Mouse (Mus musculus) intestine, postnatal 0 days (tissue): Measurements from ENCODE around the gene Slc25a51. TPM values are rescaled to one million over a fixed set of nuclear protein-coding genes. Genes with fewer than 3 reads are reported as not detected.

ENCODE experiments used
- ATAC-seq: fragments of 200-750 bp; cut with Nextera tagmentation; 2 replicates; pipeline ENCODE4 v1.8.0; 2017; ENCODE audit warnings: mild to moderate bottlenecking, moderate TSS enrichment, moderate library complexity
- H3K27ac ChIP-seq: fragments of 300-500 bp; sonication (generic); 2 replicates; pipeline ENCODE4 v1.5.1; 2014; ENCODE audit warnings: mild to moderate bottlenecking, low read depth, low read length, moderate library complexity
- H3K27me3 ChIP-seq: fragments of 300-500 bp; sonication (generic); replicated peaks from 2 replicates; pipeline ENCODE4 v1.6.1; 2014; ENCODE audit warnings: low read length, mixed read lengths; ENCODE audit not compliant: control insufficient read depth, insufficient read depth
- H3K36me3 ChIP-seq: fragments of 300-500 bp; sonication (generic); 2 replicates; pipeline ENCODE4 v1.6.1; 2014; ENCODE audit warnings: mild to moderate bottlenecking, moderate library complexity; ENCODE audit not compliant: control insufficient read depth, insufficient read depth
- H3K4me1 ChIP-seq: fragments of 300-500 bp; sonication (generic); replicated peaks from 2 replicates; pipeline ENCODE4 v1.6.1; 2014; ENCODE audit warnings: antibody characterized with exemption, low read length, mixed read lengths; ENCODE audit not compliant: control insufficient read depth, insufficient read depth
- H3K4me2 ChIP-seq: fragments of 300-500 bp; sonication (generic); replicated peaks from 2 replicates; pipeline ENCODE4 v1.6.1; 2014; ENCODE audit warnings: low read depth, mild to moderate bottlenecking, moderate library complexity
- H3K4me3 ChIP-seq: fragments of 300-500 bp; sonication (generic); 2 replicates; pipeline ENCODE4 v1.5.1; 2014; ENCODE audit warnings: low read depth, low read length
- H3K9ac ChIP-seq: fragments of 300-500 bp; sonication (generic); 2 replicates; pipeline ENCODE4 v1.6.1; 2014; ENCODE audit warnings: mild to moderate bottlenecking, low read depth, low read length
- H3K9me3 ChIP-seq: fragments of 300-500 bp; sonication (generic); 2 replicates; pipeline ENCODE4 v1.6.1; 2016; ENCODE audit warnings: mixed run types; ENCODE audit not compliant: control insufficient read depth
- CTCF ChIP-seq: sonication (generic); IDR thresholded peaks from 2 replicates; pipeline ENCODE4 v1.5.1; 2016; ENCODE audit warnings: low read depth, mild to moderate bottlenecking, control low read depth, antibody characterized with exemption, moderate library complexity
- WGBS: fragments of 180-500 bp; shearing (Covaris S2); extraction: QIAGEN DNeasy Blood & Tissue Kit; methylation state at CpG from one replicate; pipeline ENCODE4 v1.1.7; 2014; 5-methylcytosine and 5-hydroxymethylcytosine counted together
- polyA plus RNA-seq: library from polyadenylated mRNA; unstranded; fragments of >200 nt; fragmentation: Nextera tagmentation; extraction: Ambion mirVana; gene quantifications from 2 replicates; pipeline ENCODE4 v1.2.1, GENCODE M21; 2015

Gene Slc25a51
- polyA plus RNA-seq, 1 experiment from 2014 or later: 40.9 TPM

DNA sequence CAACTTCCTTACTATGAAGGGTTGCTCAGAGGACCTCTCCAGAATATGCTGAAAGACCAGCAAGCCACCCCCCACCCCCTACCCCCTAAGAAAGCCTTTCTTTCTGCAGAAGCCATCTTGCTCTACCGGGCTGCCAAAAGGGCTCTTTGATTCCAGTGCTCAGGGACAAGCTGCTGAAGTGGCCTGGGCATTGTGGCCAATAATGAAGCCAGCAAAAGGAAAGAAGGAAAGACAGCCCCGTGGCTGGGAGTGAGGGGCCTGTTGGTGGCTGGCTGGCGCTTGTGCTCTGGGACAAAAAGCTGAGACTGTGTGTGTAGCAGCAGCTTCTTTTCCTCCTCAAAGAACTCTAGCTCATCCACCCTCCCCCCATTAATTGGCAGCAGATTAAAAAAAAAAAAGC is 12.2 kb upstream of the Slc25a51 start:
- Histone ChIP-seq H3K9ac (no peak overlapping the region), H3K4me1 (peaks cover 9% of the 10 kb centered on the region), H3K9me3 (no peaks in the 10 kb centered on the region), H3K27me3 (no peaks in the 10 kb centered on the region), H3K27ac (no peak overlapping the region; the same call in 1 of the 2 replicates), H3K4me3 (no peak overlapping the region), H3K36me3 (peaks cover 11% of the 10 kb centered on the region), H3K4me2 (no peak overlapping the region)
- 72% methylated on average over 3 of the region's 3 CpGs for WGBS
- no peak for TF ChIP-seq CTCF
- no peak for ATAC-seq

DNA sequence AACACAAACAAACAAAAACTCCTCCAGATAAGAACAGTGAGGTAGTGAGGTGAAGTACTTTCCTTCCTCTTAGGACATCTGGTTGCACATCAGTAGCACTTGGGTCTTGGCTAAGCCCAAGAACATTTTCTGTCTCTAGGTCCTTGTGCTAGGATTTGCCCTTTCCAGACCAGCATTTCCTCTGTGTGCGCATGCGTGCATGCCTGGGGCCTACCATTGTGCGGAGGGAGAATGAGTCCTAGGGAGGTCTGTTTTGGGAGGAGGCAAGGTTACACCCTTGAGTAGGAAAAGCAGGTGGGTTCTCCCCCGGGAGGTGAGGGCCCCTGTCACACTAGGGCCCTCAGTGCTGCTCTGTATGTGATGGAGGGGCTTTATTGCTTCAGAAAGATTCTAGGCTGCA is 10.5 kb upstream of the Slc25a51 start:
- peaks cover 6% of the 10 kb centered on the region for H3K4me1 ChIP-seq
- no peaks in the 10 kb centered on the region for H3K9me3 ChIP-seq
- TF ChIP-seq CTCF: no peak
- H3K36me3 ChIP-seq: peaks cover 11% of the 10 kb centered on the region
- no peak overlapping the region for H3K4me2 ChIP-seq
- no peaks in the 10 kb centered on the region for H3K27me3 ChIP-seq
- no peak overlapping the region for H3K4me3 ChIP-seq
- no peak overlapping the region for H3K27ac ChIP-seq
- no peak overlapping the region for H3K9ac ChIP-seq
- 83% methylated on average over 4 of the region's 4 CpGs for WGBS
- ATAC-seq: no peak

- Histone ChIP-seq H3K9me3 (no peaks in the 10 kb centered on the region), H3K4me3 (no peak overlapping the region), H3K4me1 (peaks cover under 1% of the 10 kb centered on the region; the same call in 1 of the 2 replicates), H3K36me3 (peaks cover 6% of the 10 kb centered on the region), H3K27me3 (no peaks in the 10 kb centered on the region), H3K27ac (no peak overlapping the region), H3K4me2 (no peak overlapping the region; the same call in 1 of the 2 replicates), H3K9ac (no peak overlapping the region)
- 36% methylated on average over 10 of the region's 11 CpGs for WGBS
- no peak for ATAC-seq
- TF ChIP-seq CTCF: peak; percentile 85
Measured at GRCm38 (mm10) chr4:45418229-45418950, 9.8 kb upstream of the Slc25a51 start.

DNA sequence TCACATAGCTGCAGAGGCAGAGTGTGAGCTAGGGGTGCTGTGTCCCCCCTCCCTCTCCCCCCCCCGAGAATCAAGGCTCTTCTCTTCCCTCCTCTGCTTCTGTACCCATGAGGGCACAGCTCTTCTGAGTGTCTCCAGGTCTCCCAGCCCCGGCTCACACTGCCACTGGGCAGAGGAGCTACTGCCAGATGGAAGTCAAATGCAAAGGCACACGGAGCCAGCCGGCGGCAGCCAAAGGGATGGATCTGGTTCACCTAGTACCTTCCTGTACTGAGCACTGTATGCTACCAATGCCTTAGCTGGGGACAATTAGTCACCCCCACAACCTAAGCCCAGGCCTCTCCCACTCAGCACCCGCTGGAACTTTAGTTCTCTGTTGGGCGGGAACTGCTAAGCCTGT is 7.7 kb upstream of the Slc25a51 start:
- Histone ChIP-seq H3K36me3 (no peaks in the 10 kb centered on the region), H3K27ac (no peak overlapping the region), H3K27me3 (no peaks in the 10 kb centered on the region), H3K4me1 (no peaks in the 10 kb centered on the region), H3K4me3 (no peak overlapping the region), H3K9me3 (no peaks in the 10 kb centered on the region), H3K9ac (no peak overlapping the region), H3K4me2 (no peak overlapping the region)
- ATAC-seq: no peak
- no peak for TF ChIP-seq CTCF
- 77% methylated on average over 7 of the region's 7 CpGs for WGBS

GRCm38 (mm10) chr4:45413674-45414338 is 5.2 kb upstream of the Slc25a51 start:
- H3K27me3 ChIP-seq: no peaks in the 10 kb centered on the region
- H3K4me1 ChIP-seq: no peaks in the 10 kb centered on the region
- H3K9ac ChIP-seq: no peak overlapping the region
- H3K9me3 ChIP-seq: no peaks in the 10 kb centered on the region
- no peak overlapping the region for H3K4me3 ChIP-seq
- ATAC-seq: peak; percentile 45
- H3K27ac ChIP-seq: no peak overlapping the region
- TF ChIP-seq CTCF: no peak
- WGBS: 58% methylated on average over 9 of the region's 9 CpGs
- H3K4me2 ChIP-seq: no peak overlapping the region
- H3K36me3 ChIP-seq: no peaks in the 10 kb centered on the region

GRCm38 (mm10) chr4:45412433-45413192 is 4.0 kb upstream of the Slc25a51 start:
- 71% methylated on average over 16 of the region's 16 CpGs for WGBS
- TF ChIP-seq CTCF: no peak
- H3K36me3 ChIP-seq: no peaks in the 10 kb centered on the region

More at GRCm38 (mm10) chr4:45412433-45413192, 4.0 kb upstream of the Slc25a51 start:
- Histone ChIP-seq H3K4me1 (no peaks in the 10 kb centered on the region), H3K9ac (no peak overlapping the region), H3K9me3 (no peaks in the 10 kb centered on the region), H3K27ac (no peak overlapping the region), H3K4me2 (no peak overlapping the region), H3K4me3 (no peak overlapping the region), H3K27me3 (no peaks in the 10 kb centered on the region)
- ATAC-seq: no peak
